Mouse (Mus musculus) cerebellum, adult 2 months (tissue): ENCODE measurements around the gene Xpnpep1. TPM values are rescaled to one million over a fixed set of nuclear protein-coding genes. Genes with fewer than 3 reads are reported as not detected.

ENCODE experiments used
- DNase-seq, 2 experiments: peaks; one replicate each; pipeline ENCODE4 v3.0.0; 2021
- H3K27ac ChIP-seq: fragments of 200-500 bp; 2 replicates; pipeline ENCODE4 v1.5.1; 2012; ENCODE audit warnings: low read length, control low read depth, inconsistent platforms; ENCODE audit not compliant: insufficient read depth
- H3K27me3 ChIP-seq: fragments of 200-500 bp; 2 replicates; pipeline ENCODE4 v1.6.1; 2012; ENCODE audit warnings: inconsistent platforms, mild to moderate bottlenecking, low read length, moderate library complexity; ENCODE audit not compliant: control insufficient read depth, insufficient read depth
- H3K4me1 ChIP-seq: fragments of 200-500 bp; 2 replicates; pipeline ENCODE4 v1.6.1; 2011; ENCODE audit warnings: low read length; ENCODE audit not compliant: control insufficient read depth, insufficient read depth
- H3K4me3 ChIP-seq: fragments of 200-500 bp; replicated peaks from 2 replicates; pipeline ENCODE3; 2011; ENCODE audit warnings: mild to moderate bottlenecking, low read depth, low read length, control low read depth; ENCODE audit not compliant: insufficient read depth
- CTCF ChIP-seq: fragments of 200-500 bp; IDR thresholded peaks from 2 replicates; pipeline ENCODE4 v1.5.1; 2011; ENCODE audit warnings: low read depth, mild to moderate bottlenecking, control low read depth, low read length, moderate library complexity, borderline replicate concordance; ENCODE audit not compliant: insufficient read depth
- POLR2A ChIP-seq: fragments of 200-500 bp; IDR thresholded peaks from 2 replicates; pipeline ENCODE4 v1.6.1; 2011; ENCODE audit warnings: low read length, control low read depth, borderline replicate concordance; ENCODE audit not compliant: insufficient read depth
- WGBS: fragments of 180-500 bp; shearing (Covaris S2); methylation state at CpG from one replicate; pipeline ENCODE4 v1.1.7; 2018; 5-methylcytosine and 5-hydroxymethylcytosine counted together
- polyA plus RNA-seq: library from polyadenylated mRNA; depleted of rRNA; stranded (reverse); fragments of >200 nt; gene quantifications from 2 replicates; pipeline ENCODE4 v1.2.3, GENCODE M21; 2012

The Xpnpep1 gene
- polyA plus RNA-seq, 1 experiment, result 58.8 TPM

DNA sequence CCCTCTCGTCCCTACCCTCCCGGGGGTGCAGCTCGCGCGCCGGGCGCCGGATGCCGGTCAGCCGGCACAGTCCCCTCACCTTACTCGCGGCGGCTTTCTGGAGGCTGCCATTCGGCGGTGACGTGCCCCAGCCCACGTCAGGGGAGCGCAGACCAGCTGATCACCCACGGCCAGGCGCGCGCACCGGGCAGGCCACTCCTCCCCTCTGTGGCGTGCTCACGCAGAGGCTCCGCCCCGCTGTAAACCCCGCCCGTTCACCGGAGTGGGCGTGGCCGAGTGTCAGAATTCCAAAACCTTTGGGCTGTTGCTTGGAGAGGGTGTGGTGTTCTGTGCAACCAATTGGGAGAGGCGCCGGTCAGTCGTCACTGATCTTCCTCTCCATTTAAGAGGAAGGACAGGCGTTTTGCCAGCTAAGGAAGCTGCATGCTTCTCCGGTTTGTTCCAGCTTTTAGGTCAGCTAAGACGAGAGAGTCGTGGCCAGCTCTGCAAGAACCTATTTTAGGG lies 1.5 kb downstream of the Xpnpep1 start:
- peak; percentile 98 to 99 for DNase-seq
- Histone ChIP-seq H3K4me1 (peaks cover 12% of the 10 kb centered on the region), H3K27me3 (no peaks in the 10 kb centered on the region), H3K4me3 (peak overlapping the region; percentile 73), H3K27ac (peak overlapping the region; percentile 73)
- peak; percentile 64 for TF ChIP-seq POLR2A
- no peak for TF ChIP-seq CTCF
- WGBS, result under 1% methylated on average over 39 of the region's 39 CpGs

DNA sequence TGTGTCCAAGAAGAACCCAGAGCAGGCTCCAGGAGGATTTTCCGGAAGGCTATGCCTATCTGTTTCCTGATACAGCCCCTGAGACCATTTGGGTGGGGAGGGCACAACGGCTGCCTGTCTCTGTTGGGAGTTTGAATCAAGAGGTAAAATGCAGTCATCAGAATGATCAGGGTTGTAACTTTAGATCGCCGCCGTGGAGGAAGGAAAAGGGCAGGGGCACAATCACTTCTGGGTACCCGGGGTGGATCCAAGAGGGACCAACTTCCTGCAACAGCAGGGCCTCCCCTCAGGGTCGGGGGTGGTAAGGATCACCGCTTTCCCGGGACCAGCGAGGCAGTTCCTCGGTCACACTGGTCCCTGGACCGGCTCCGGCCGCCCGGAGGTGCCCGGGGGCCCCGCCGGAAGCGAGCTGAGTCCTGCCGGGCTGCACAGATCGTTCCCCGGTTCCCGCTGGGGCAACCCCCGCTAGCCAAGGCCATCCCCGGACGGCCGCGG lies 2.0 kb downstream of the Xpnpep1 start:
- TF ChIP-seq CTCF (no peak), POLR2A (no peak)
- no peak for DNase-seq
- Histone ChIP-seq H3K4me3 (peak overlapping the region; percentile 73), H3K4me1 (peaks cover 12% of the 10 kb centered on the region), H3K27me3 (no peaks in the 10 kb centered on the region), H3K27ac (peak overlapping the region; percentile 73)
- 1% methylated on average over 28 of the region's 28 CpGs for WGBS

DNA sequence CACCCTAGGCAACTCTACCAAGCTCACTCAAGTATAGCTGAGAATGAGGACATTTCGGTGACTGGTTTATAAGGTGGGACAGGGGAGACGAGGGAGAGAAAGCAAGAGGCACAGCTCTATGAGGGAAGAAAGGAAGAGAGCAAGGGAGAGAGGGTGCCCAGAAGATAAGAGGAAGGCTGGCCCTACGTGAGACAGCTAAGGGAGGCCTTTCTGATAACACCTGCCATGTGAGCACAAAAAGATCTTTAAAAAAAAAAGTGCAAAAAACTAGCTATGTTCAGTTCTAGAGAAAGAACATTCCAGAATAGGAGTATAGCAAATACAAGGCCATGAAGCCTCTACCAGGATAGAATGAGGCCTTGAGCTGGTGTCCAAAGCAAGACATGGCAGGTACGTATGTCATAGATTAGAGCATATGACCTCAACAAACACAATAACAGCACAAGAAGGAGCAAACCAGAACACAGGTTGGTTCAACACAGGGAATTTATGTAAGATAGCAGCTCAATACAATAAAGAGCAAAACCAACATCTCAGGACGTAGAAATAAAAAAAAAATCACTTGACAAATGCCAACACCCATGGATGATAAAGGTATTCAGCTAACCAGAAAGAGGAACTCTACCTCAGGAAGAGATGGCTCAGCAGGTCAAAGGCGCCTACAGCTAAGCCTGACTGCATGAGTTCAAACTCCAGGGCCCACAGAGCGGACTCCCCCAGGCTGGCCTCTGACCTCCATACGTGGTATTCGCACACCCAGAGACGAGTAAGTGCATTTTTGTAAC lies 6.7 kb downstream of the Xpnpep1 start:
- DNase-seq, result no peak
- H3K27ac ChIP-seq, result no peak overlapping the region
- no peak overlapping the region for H3K4me3 ChIP-seq
- 89% methylated on average over 10 of the region's 10 CpGs for WGBS
- peaks cover 6% of the 10 kb centered on the region for H3K4me1 ChIP-seq
- TF ChIP-seq POLR2A, result no peak
- no peak for TF ChIP-seq CTCF
- no peaks in the 10 kb centered on the region for H3K27me3 ChIP-seq

DNA sequence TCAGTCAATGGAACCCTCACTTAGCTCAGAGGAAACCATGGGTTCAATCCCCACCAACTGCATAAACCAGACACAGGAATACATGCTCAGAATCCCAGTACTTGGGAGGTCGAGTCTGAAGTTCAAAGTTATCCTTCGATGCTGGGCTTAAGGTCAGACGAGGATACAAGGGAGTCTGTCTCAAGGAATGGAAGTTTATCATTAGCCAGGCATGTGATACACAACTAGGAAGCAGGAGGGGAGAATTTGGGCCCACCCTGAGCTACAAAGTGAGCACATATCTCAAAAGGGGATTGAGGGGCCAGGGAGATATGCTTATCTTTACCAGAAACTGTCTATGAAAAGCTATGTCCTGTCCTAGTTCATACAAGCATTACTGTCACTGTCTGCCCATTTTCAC lies 7.4 kb downstream of the Xpnpep1 start:
- WGBS, result 81% methylated on average over 3 of the region's 3 CpGs
- no peak overlapping the region for H3K27ac ChIP-seq
- no peak for TF ChIP-seq POLR2A
- no peak for TF ChIP-seq CTCF
- no peak overlapping the region for H3K4me3 ChIP-seq
- peaks cover 6% of the 10 kb centered on the region for H3K4me1 ChIP-seq
- no peak for DNase-seq
- H3K27me3 ChIP-seq, result no peaks in the 10 kb centered on the region

DNA sequence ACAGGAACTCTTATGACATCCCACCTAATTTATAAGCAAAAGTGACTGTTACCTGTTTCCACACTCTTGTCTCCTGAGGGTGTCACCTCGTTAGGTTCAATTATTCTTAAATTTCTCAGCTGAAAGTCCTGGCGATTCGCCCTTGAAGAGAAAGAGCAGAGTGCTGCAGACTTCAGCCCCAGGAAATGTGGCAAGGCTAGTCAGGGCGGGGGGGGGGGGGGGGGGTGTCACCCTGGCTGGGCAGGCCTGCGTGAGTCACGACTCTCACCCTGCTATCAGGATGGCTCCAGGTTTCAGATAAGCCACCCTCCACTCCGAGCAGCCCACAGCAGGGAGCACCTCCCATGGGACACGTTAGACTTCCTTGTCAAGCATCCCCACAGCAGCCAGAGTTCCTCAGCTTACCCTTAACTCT lies 8.1 kb downstream of the Xpnpep1 start:
- TF ChIP-seq POLR2A, result no peak
- no peak for TF ChIP-seq CTCF
- DNase-seq, result no peak
- H3K4me3 ChIP-seq, result no peak overlapping the region
- H3K4me1 ChIP-seq, result peaks cover 1% of the 10 kb centered on the region
- no peaks in the 10 kb centered on the region for H3K27me3 ChIP-seq
- 64% methylated on average over 8 of the region's 8 CpGs for WGBS
- no peak overlapping the region for H3K27ac ChIP-seq

DNA sequence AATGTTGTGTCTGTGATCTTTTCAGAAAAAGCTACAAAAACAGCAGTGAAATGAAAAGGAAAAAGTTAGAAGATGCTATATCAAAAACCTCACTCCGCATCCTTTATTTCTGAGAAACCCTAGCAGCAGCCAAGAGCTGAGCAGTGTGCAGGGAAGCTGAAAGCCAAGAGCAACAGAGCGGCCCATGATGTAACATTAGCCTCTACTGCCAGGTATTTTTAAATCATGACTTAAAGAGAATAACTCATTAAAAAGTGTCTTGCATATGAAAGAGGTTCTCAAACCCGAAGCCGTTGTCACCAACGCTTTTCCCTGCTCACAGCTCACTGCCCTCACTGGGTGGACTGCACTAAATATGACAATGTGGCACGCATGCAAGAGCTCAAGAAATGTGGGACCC lies 9.7 kb downstream of the Xpnpep1 start:
- WGBS, result 96% methylated on average over 6 of the region's 6 CpGs
- Histone ChIP-seq H3K4me1 (no peaks in the 10 kb centered on the region; the same call in 1 of the 2 replicates), H3K27ac (no peak overlapping the region), H3K4me3 (no peak overlapping the region), H3K27me3 (no peaks in the 10 kb centered on the region)
- TF ChIP-seq POLR2A (no peak), CTCF (no peak)
- DNase-seq, result no peak

DNA sequence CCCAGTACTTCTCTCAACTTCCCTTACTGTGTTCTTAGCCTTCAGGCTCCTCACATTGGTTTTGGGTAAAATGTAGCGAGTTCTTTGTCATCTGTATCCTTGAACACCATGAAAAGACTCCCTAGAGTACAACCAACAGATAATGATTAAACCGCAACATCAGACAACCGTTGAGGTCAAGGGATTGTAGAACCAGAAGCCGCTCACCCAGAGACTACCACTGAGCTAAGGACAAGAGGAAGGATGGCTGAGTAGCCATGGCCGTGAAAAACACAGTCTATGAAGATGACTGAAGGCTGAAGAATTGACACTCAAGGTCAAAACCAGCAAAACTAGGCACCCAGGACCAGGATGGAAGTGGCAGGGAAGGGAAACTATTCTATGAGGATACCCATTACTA lies 10.3 kb downstream of the Xpnpep1 start:
- Histone ChIP-seq H3K4me3 (no peak overlapping the region), H3K4me1 (no peaks in the 10 kb centered on the region; the same call in 1 of the 2 replicates), H3K27me3 (no peaks in the 10 kb centered on the region), H3K27ac (no peak overlapping the region)
- WGBS, result 97% methylated on average over 5 of the region's 5 CpGs
- no peak for DNase-seq
- no peak for TF ChIP-seq CTCF
- no peak for TF ChIP-seq POLR2A

DNA sequence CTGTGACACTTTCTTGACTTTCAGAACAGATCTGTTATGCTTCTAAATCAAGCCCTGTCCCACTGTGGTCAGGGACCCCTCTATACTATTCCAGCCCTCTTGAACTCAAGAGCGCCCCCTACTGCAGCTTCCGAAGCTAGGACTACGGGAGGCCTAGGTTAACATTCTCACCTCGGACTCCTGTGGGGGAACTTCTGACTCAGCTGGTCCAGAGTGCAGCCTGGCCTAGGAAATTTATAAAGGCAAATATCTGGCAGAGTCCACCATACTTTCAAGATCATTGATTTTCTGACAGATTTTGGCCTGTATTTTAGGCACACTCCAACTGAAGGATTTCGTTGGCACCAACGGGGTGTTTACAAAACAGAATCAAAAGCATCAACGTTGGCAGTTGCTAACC lies 11.0 kb downstream of the Xpnpep1 start:
- WGBS, result 80% methylated on average over 7 of the region's 7 CpGs
- no peak overlapping the region for H3K4me3 ChIP-seq
- no peaks in the 10 kb centered on the region; the same call in 1 of the 2 replicates for H3K4me1 ChIP-seq
- TF ChIP-seq CTCF, result no peak
- no peak for TF ChIP-seq POLR2A
- DNase-seq, result no peak
- no peaks in the 10 kb centered on the region for H3K27me3 ChIP-seq
- no peak overlapping the region for H3K27ac ChIP-seq
